Mouse (Mus musculus) brain, embryonic 14.5 days (tissue): ENCODE results near the gene Serpina16. TPM values are rescaled to one million over a fixed set of nuclear protein-coding genes. Genes with fewer than 3 reads are reported as not detected.
"Not testable (repeated sequence)": the region's sequence is repeated elsewhere in the genome, so short reads cannot be mapped to it uniquely, and the experiment has no call there.

Source experiments
- DNase-seq: peaks from one replicate; pipeline ENCODE4 v3.0.0-alpha.2; 2011; ENCODE audit warnings: low read depth
- CTCF ChIP-seq: fragments of 200-500 bp; IDR thresholded peaks from 2 replicates; pipeline ENCODE4 v1.5.1; 2012; ENCODE audit warnings: inconsistent platforms, mild to moderate bottlenecking, moderate library complexity, borderline replicate concordance; ENCODE audit not compliant: insufficient read depth, insufficient read length; ENCODE audit errors: extremely low read depth
- POLR2A ChIP-seq: fragments of 200-500 bp; IDR thresholded peaks from 2 replicates; pipeline ENCODE4 v1.6.1; 2012; ENCODE audit warnings: mild to moderate bottlenecking, inconsistent platforms, borderline replicate concordance; ENCODE audit not compliant: poor library complexity, insufficient read depth, insufficient read length, severe bottlenecking; ENCODE audit errors: extremely low read depth
- polyA plus RNA-seq: library from polyadenylated mRNA; depleted of rRNA; stranded (reverse); fragments of >200 nt; gene quantifications from 2 replicates; pipeline ENCODE4 v1.2.3, GENCODE M21; 2012

The Serpina16 gene
- polyA plus RNA-seq, 1 experiment = not detected

DNA sequence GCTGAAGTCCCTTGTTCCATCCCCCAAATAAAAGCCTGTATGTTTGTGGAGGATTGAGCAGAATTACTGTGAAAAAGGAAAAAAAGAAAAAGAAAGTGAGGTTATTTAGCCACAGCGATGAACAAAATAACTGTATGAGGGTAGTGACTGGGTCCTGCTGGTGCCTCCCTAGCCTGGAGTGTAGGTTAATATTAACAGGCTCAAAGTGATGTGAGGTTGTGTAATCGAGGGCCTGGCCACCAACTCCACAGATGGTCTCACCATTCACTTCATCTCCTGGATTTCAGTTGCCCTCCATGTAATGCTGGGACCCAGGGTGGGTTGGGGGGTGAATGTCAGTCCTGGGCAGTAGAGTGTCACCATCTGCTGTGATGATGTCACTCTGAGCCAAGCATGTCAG lies 5.8 kb upstream of the Serpina16 start:
- no peak for TF ChIP-seq CTCF
- TF ChIP-seq POLR2A = no peak
- no peak for DNase-seq

DNA sequence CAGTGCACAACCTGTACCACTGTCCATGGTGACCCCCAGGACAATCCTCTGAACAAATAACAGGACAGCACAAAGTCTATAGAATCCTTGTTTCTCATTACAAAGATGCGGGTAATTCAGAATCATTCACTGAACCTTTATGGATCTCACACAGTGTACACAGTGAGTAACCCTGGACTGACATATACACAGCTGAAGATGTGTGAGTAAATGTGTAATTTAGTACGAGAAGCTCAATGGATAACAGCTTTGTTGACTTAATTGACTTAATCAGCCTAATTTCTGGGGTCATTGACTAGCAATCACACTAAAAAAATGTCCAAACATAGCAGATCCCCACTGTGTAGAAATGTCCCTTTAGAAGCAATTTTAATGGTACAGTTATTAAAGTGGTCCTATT lies 5.2 kb upstream of the Serpina16 start:
- TF ChIP-seq POLR2A (no peak), CTCF (no peak)
- DNase-seq = no peak

DNA sequence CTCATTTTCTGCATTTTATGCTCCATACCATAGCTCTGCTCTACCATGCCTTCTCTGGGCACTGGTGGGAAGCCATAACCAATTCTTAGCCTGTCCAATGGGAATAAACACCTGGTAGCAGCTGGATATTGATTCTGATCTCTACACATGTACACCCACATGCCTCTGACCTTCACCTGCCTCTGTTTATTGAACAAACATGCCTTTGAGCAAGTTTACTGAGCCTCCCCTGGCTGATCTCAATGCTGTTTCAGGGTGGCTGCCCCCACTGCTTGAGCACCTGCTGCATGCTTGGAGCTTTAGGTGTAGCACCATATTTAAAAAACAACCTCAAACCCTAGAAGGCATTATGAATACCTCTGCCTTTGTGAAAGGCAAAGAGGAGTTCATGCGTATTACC lies 3.9 kb upstream of the Serpina16 start:
- not testable (repeated sequence) for DNase-seq

DNA sequence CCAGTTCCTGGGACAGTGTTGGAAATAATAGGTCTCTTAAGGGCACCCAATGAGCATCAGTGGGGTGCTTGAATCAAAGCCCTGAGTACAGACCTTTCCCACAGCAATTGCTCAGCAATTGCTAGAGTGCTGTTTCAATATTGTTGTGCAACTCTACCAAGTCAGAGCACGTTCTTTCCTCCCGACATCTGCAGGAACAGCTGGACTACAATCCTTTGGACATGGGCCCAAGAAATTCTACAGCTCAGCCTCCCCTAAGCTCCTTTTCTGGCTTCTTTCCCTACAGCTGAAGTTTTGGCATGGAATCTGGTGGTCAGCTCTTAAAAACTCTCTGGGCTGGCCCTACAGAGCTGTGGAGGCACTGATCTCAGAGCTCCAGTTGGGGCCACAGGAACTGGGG lies 2.8 kb downstream of the Serpina16 start:
- DNase-seq = peak; percentile 3
- no peak for TF ChIP-seq CTCF
- no peak for TF ChIP-seq POLR2A

DNA sequence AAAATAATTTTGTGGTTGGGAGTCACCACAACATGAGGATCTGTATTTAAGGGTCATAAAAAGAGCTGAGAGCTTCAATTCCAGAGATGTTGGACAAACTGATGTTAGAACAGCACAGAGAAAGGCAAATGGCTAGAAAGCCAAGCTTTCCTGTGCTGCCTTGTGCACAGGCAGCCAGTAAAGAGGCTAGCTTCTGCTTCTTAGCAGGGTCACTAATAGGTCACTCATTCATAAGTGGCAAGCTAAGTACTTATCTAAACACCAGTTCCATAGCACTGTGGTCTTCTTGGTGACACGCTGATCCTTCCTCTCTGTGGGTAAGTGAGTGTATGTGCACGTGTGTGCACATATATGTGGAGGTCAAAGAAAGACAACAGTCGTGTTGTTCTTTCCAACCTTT lies 4.5 kb downstream of the Serpina16 start:
- DNase-seq = no peak
- TF ChIP-seq CTCF (no peak), POLR2A (no peak)

DNA sequence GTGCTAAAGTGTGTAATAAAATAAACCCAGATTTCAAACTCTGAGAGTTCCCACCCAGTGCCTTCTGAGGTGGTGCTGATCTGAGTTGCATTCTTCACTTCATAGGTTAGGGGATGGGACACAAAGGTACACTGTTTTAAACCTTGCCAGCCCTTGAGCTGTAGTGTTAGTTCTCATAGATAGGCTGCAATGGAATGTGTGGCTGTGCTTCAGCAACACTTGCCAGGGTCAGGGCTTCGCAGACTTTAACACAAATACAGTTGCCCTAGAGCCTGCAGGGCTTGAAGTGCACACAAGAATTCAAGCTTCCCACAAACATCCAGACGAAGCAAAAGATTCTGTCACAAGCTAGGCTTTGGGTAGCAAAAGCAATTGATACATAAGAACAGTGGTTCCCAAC lies 5.0 kb downstream of the Serpina16 start:
- no peak for DNase-seq
- no peak for TF ChIP-seq CTCF
- TF ChIP-seq POLR2A = no peak

DNA sequence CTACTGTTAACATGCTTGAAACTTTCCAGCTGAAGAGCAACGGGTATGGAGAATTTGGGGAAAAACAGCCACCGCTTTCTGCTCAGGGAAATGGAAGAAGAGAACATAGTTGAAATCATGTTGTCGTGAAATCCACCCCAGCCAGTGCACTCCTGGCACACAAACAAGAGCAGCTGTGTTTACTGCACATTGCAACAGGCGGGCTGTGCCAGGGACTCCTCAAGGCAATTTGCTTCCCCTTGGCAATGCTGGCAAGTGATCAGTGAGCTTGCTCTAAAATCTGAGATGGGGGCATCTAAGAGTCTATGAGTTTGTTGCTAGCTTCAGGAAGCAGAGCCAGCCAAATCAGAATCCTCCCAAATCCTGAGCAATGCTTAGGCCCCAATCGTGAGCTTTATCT lies 5.6 kb downstream of the Serpina16 start:
- DNase-seq = peak; percentile 73
- TF ChIP-seq POLR2A (no peak), CTCF (no peak)

DNA sequence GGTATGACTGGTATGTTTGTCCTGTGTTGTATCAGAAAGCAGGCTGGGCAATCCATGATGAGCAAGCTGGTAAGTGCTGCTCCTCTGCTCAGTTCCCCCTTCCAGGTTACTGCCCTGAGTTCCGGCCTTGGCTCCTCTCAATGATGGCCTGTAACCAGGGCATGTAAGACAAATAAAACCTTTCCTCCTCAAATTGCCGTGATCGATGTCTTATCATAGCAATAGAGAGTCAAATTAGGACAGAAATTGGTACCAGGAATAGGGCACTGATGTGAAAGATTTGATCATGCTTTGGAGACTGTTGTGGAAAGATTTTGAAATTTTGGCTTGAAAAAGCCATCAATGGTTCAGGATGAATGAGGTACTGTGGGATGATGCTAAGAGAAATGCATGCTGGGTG lies 10.7 kb downstream of the Serpina16 start:
- TF ChIP-seq POLR2A (no peak), CTCF (no peak)
- DNase-seq = no peak

DNA sequence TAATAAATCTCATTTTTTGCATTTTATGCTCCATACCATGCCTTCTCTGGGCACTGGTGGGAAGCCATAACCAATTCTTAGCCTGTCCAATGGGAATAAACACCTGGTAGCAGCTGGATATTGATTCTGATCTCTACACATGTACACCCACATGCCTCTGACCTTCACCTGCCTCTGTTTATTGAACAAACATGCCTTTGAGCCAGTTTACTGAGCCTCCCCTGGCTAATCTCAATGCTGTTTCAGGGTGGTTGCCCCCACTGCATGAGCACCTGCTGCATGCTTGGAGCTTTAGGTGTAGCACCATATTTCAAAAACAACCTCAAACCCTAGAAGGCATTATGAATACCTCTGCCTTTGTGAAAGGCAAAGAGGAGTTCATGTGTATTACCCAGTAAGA lies 13.9 kb downstream of the Serpina16 start:
- DNase-seq = not testable (repeated sequence)

DNA sequence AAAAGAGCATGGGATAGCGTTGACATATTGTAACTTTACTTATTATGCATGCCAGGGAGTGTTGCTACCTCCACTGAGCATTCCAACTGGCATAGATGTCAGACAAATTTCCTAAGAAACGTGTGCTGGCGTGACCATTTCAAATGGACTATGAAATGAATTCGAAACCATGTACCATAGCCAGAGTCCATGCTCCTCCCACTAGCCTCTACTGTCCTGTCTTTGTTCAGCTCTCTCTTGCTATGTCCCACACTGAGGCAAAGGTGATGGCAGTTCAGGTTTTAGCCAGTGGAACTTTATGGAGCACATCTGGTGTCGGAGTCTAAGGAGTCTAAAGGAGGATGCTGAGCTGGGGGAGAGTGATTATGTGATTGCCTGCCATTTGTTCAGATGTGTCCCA lies 15.9 kb downstream of the Serpina16 start:
- no peak for DNase-seq
- no peak for TF ChIP-seq POLR2A
- no peak for TF ChIP-seq CTCF

DNA sequence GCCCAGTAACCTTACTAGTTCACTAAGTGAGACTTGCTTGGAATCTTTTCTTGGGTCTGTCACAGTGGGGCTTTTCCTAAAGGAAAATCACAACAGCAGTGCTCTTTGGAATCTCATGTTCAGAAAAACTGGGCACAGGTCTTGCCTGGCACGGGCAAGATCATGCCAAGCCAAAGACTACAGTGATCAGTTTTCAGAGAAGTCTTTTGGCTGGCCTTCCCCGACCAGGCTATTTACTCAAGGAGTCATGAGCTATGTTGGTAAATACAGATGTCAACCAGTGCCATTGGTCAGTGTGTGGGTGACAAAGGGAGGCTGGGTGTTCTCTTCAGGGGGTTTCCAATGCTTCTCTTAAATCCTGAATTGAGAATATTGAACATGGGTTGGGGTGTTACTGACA lies 16.8 kb downstream of the Serpina16 start:
- TF ChIP-seq POLR2A (no peak), CTCF (no peak)
- no peak for DNase-seq

DNA sequence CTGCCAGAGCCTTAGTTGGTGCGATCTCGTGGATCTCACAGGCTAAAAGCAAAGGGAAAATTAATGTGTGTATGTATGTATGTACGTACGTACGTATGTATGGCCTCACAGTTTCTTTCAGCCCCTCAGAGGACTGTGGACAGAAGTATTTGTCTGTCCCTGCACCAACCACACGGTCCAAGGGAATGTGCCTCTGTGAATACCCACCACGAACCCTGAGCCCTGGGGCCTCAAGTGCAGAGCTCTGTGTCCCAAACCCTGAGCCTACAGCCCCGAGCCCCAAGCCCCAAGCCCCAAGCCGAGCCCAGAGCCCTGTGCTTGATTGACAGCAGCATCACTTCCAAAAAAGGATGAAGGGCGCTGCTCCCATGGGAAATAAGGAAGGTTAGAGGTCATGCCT lies 17.9 kb downstream of the Serpina16 start:
- TF ChIP-seq POLR2A (no peak), CTCF (no peak)

DNA sequence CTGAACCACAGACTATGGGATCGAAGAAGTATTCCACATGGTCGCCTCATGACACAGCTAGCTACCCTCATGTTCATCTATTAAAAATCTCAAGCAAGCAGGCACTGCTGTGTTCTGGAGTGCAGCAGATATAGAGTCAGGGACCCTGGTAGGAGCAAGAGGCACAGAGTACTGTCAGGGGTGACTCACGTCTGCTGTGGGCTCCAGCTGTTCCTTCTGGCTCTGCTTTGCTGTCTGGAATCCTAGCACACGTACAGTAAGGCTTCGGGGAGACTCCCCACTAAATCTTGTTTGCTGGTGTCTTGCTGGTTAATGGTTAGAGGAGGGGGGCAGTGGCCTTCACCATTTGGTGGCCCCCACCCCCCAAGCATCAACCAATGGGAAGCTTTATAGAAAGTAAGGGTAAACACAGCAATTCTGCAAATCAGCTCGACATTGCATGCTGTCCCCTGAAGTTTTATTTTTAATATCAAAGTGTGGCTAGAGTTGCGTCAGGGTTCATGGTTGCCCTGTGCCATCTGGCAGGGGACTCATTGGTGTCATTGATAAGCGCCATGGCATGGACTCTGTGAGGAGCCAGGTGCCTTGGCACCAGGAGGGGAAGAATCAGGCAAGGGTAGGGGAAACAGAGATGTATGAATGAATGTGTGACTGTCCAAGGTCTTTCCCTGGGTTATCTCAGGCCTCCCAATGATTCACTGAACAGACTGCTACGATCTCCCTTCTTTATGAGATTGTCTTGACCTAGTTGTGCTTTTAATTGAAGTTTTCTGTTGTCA lies 18.9 kb downstream of the Serpina16 start, which contains the start of gene Serpina6:
Gene Serpina6, minus strand, starts transcription at position 365 of the 779 bp plus-strand sequence.
- TF ChIP-seq POLR2A (no peak), CTCF (no peak)
- DNase-seq = no peak

More for the DNA sequence above, 17.9 kb downstream of the Serpina16 start:
- DNase-seq = no peak

DNA sequence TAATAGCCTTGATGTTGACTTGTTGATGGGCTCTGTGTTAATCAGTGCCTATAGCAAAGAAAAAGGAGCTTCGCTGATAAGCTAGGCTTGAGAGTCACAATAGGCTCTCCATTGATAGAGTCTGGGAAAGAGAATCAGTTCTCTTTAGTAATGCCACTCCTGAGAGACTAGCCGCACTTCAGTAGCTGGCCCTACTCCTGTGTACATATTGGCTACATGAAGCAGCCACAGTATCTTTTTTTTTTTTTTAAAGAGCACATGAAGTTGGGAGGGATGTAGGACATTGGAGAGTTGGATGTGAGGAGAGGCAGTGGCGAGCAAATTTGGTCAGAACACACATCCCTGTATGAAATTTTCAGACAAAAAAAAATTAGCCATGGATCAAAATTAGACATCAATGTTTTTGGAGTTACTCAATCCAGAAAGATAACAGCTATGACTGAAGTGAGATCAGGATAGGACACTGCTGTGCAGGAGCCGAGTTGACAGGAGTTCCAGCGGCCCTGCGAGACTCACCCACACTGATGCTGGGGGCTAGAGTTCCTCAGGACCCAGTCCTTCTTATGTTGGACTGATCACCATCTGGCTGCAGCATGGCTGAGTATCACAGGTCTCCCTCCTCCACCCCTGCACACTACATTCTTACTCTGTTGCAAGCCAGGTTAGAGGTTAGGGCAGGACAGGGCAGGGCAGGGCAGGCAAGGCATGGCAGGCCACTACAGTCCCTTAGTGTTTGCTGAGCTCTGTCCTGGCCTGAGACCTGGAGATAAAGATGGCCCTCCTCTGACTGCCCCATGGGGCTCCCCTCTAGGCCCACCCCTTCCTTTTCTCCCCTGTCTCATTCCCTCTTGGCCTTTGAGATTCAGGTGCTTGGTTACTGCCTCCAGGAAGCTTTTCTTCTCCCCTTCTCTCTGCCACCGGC lies 20.6 kb downstream of the Serpina16 start:
- TF ChIP-seq POLR2A = no peak
- TF ChIP-seq CTCF = no peak
- DNase-seq = no peak

DNA sequence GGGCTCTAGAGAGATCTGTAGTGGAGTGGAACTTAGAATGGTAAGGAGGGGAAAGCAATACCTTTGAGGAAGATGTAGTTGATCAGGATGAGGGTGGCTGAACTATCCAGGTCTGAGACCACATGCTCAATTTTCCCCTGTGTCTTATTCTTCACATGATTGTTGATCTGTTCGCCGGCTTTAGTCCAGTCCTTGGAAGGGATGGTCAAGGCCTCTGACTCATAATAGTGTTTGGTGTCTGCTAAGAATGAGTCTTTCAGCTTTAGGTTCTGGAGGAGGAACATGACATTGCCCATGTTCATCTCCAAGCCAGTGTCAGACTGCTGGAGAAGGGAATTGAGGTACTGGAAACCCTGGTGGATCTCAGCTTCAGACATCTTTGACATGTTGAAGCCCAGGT lies 22.1 kb downstream of the Serpina16 start:
- DNase-seq = no peak
- no peak for TF ChIP-seq CTCF
- no peak for TF ChIP-seq POLR2A
